Mouse (Mus musculus) stomach, postnatal 0 days (tissue): ENCODE measurements around the gene Pnkd. TPM values are rescaled to one million over a fixed set of nuclear protein-coding genes. Genes with fewer than 3 reads are reported as not detected.

Experiments used
- ATAC-seq: fragments of 200-750 bp; cut with Nextera tagmentation; 2 replicates; pipeline ENCODE4 v1.8.0; 2017; ENCODE audit not compliant: low FRiP score, low TSS enrichment
- DNase-seq: peaks from one replicate; pipeline ENCODE4 v3.0.0-alpha.2; 2016; ENCODE audit warnings: low spot score
- H3K27ac ChIP-seq: fragments of 300-500 bp; sonication (generic); replicated peaks from 2 replicates; pipeline ENCODE4 v1.5.1; 2014; ENCODE audit warnings: mild to moderate bottlenecking, control low read depth
- H3K27me3 ChIP-seq: fragments of 300-500 bp; sonication (generic); 2 replicates; pipeline ENCODE4 v1.6.1; 2014; ENCODE audit warnings: low read length; ENCODE audit not compliant: control insufficient read depth, insufficient read depth
- H3K36me3 ChIP-seq: fragments of 300-500 bp; sonication (generic); 2 replicates; pipeline ENCODE4 v1.6.1; 2014; ENCODE audit warnings: low read length, mixed read lengths; ENCODE audit not compliant: control insufficient read depth, insufficient read depth
- H3K4me1 ChIP-seq: fragments of 300-500 bp; sonication (generic); replicated peaks from 2 replicates; pipeline ENCODE4 v1.6.1; 2014; ENCODE audit warnings: antibody characterized with exemption; ENCODE audit not compliant: control insufficient read depth, insufficient read depth
- H3K4me2 ChIP-seq: fragments of 300-500 bp; sonication (generic); replicated peaks from 2 replicates; pipeline ENCODE4 v1.6.1; 2014; ENCODE audit warnings: low read depth, mild to moderate bottlenecking, control low read depth, moderate library complexity
- H3K4me3 ChIP-seq: fragments of 300-500 bp; sonication (generic); 2 replicates; pipeline ENCODE4 v1.5.1; 2014; ENCODE audit warnings: low read depth, low read length, control low read depth
- H3K9ac ChIP-seq: fragments of 300-500 bp; sonication (generic); 2 replicates; pipeline ENCODE4 v1.6.1; 2014; ENCODE audit warnings: mild to moderate bottlenecking, low read length, control low read depth, mixed read lengths
- H3K9me3 ChIP-seq: fragments of 300-500 bp; sonication (generic); 2 replicates; pipeline ENCODE4 v1.6.1; 2016; ENCODE audit warnings: low read length; ENCODE audit not compliant: control insufficient read depth
- CTCF ChIP-seq: IDR thresholded peaks from 2 replicates; pipeline ENCODE4 v1.5.1; 2016; ENCODE audit warnings: antibody characterized with exemption, low read depth, mild to moderate bottlenecking, moderate library complexity
- EP300 ChIP-seq: optimal IDR thresholded peaks from 2 replicates; pipeline ENCODE3; 2016; ENCODE audit warnings: antibody characterized with exemption
- WGBS: fragments of 180-500 bp; shearing (Covaris S2); extraction: QIAGEN DNeasy Blood & Tissue Kit; methylation state at CpG from one replicate; pipeline ENCODE4 v1.1.7; 2014; 5-methylcytosine and 5-hydroxymethylcytosine counted together
- polyA plus RNA-seq: library from polyadenylated mRNA; unstranded; fragments of >200 nt; fragmentation: Nextera tagmentation; extraction: Ambion mirVana; gene quantifications from 2 replicates; pipeline ENCODE4 v1.2.1, GENCODE M21; 2015

Gene Pnkd
- polyA plus RNA-seq, 1 experiment from 2014 or later: 84.8 TPM

- Histone ChIP-seq H3K27ac (peak overlapping the region; percentile 81), H3K9ac (peak overlapping the region; percentile 41; the same call in 1 of the 2 replicates), H3K27me3 (no peaks in the 10 kb centered on the region), H3K9me3 (no peaks in the 10 kb centered on the region), H3K36me3 (peaks cover 17% of the 10 kb centered on the region), H3K4me3 (no peak overlapping the region), H3K4me2 (no peak overlapping the region), H3K4me1 (peaks cover 2% of the 10 kb centered on the region; the same call in 1 of the 2 replicates)
- TF ChIP-seq CTCF (no peak), EP300 (no peak)
- ATAC-seq (peak; percentile 88), DNase-seq (peak; percentile 49)
- WGBS: 45% methylated on average over 5 of the region's 5 CpGs
These were observed 35.3 kb upstream of the Pnkd start for GRCm38 (mm10) chr1:74249331-74249980.

DNA sequence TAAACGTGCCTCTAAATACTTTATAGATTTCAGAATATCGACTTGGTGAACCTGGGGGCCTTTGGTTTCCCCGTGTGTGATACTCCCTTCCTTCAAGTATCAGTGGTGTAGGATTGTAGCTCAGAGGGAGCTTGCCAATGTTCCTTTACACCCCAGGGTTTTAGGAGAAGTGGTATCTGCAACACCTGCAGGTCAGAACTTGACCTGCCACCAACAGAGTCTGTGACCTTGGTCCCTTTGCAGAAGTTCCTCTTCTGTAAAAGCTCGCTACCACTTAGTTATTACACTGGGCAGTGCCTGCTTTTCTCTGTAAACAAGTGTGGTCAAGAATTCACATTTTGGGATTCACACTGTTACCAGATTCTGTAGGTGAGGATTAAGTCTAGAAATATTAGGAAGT is 34.6 kb upstream of the Pnkd start:
- Histone ChIP-seq H3K4me3 (no peak overlapping the region), H3K9ac (no peak overlapping the region), H3K27me3 (no peaks in the 10 kb centered on the region), H3K4me2 (no peak overlapping the region), H3K27ac (no peak overlapping the region), H3K36me3 (peaks cover 17% of the 10 kb centered on the region), H3K9me3 (no peaks in the 10 kb centered on the region), H3K4me1 (peaks cover 2% of the 10 kb centered on the region; the same call in 1 of the 2 replicates)
- DNase-seq (no peak), ATAC-seq (no peak)
- WGBS: 76% methylated on average over 4 of the region's 4 CpGs
- TF ChIP-seq CTCF (no peak), EP300 (no peak)

- no peak for TF ChIP-seq CTCF
- no peak for TF ChIP-seq EP300
- H3K4me2 ChIP-seq: no peak overlapping the region
- H3K36me3 ChIP-seq: peaks cover 27% of the 10 kb centered on the region
- no peak for ATAC-seq
- H3K9ac ChIP-seq: no peak overlapping the region
- H3K27me3 ChIP-seq: no peaks in the 10 kb centered on the region
- no peak overlapping the region for H3K4me3 ChIP-seq
- H3K9me3 ChIP-seq: no peaks in the 10 kb centered on the region
- no peak overlapping the region for H3K27ac ChIP-seq
- H3K4me1 ChIP-seq: no peaks in the 10 kb centered on the region
- DNase-seq: no peak
- WGBS: 95% methylated on average over 8 of the region's 8 CpGs
These were observed 28.9 kb upstream of the Pnkd start for GRCm38 (mm10) chr1:74255704-74256345.

DNA sequence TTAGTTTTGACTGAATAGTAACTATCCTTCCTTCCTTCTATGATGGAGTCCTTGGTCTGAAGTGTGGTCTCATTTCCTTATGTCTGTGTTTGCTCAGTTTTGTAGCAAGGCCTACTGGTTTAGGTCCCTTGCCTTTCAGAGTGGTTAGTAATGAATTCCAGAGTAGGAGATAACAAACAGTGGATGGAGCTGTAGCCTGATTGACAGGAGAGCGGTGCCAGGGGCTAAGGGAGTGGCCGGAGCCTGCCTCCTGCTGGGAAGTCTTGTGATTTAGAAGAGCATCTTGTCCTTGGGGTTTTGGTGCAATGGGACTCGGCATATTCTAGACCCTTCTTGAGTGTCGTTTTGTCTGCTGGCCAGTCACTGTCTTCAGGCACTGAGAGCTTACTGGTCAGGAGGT is 27.9 kb upstream of the Pnkd start:
- DNase-seq: no peak
- H3K4me3 ChIP-seq: no peak overlapping the region
- H3K36me3 ChIP-seq: peaks cover 20% of the 10 kb centered on the region
- H3K9me3 ChIP-seq: no peaks in the 10 kb centered on the region
- H3K27ac ChIP-seq: no peak overlapping the region
- ATAC-seq: peak; percentile 60
- H3K27me3 ChIP-seq: no peaks in the 10 kb centered on the region
- no peak overlapping the region for H3K4me2 ChIP-seq
- no peak overlapping the region for H3K9ac ChIP-seq
- WGBS: 72% methylated on average over 4 of the region's 4 CpGs
- TF ChIP-seq CTCF (peak; percentile 26; the same call in 1 of the 2 replicates), EP300 (no peak)
- H3K4me1 ChIP-seq: no peaks in the 10 kb centered on the region

DNA sequence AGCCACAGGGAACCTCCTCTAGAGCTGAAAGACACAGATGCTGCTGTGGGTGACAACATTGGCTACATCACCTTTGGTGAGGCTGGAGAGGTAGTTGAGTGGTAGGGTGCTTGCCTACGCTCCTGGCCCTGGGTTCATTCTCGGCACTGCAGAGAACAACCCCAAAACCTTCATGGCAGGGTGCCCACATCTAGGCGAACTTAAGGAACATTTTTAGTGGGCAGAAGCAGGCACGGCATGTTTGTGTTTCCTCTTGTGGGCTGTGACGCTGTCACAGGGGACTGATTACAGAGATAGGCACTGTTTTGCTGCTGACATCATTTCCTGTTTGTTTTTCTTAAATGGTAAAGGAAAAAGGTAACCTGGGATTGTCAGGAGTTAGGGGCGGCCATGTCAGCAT is 22.2 kb upstream of the Pnkd start:
- H3K9ac ChIP-seq: no peak overlapping the region
- no peak overlapping the region for H3K4me3 ChIP-seq
- ATAC-seq: no peak
- H3K9me3 ChIP-seq: no peaks in the 10 kb centered on the region
- no peak overlapping the region for H3K4me2 ChIP-seq
- 86% methylated on average over 6 of the region's 6 CpGs for WGBS
- H3K27me3 ChIP-seq: no peaks in the 10 kb centered on the region
- H3K27ac ChIP-seq: no peak overlapping the region
- H3K4me1 ChIP-seq: no peaks in the 10 kb centered on the region
- no peak for DNase-seq
- H3K36me3 ChIP-seq: peaks cover 43% of the 10 kb centered on the region
- no peak for TF ChIP-seq EP300
- no peak for TF ChIP-seq CTCF

GRCm38 (mm10) chr1:74268750-74269149 is 16.0 kb upstream of the Pnkd start:
- no peak overlapping the region for H3K4me3 ChIP-seq
- peaks cover 30% of the 10 kb centered on the region for H3K36me3 ChIP-seq
- H3K27ac ChIP-seq: no peak overlapping the region
- no peak overlapping the region for H3K9ac ChIP-seq
- H3K4me2 ChIP-seq: no peak overlapping the region
- TF ChIP-seq EP300 (no peak), CTCF (0 out of 2 replicates have a peak, but pooled peaks have one; percentile 20)
- no peaks in the 10 kb centered on the region for H3K9me3 ChIP-seq
- WGBS: 80% methylated on average over 8 of the region's 8 CpGs
- H3K27me3 ChIP-seq: no peaks in the 10 kb centered on the region
- DNase-seq (no peak), ATAC-seq (no peak)
- no peaks in the 10 kb centered on the region for H3K4me1 ChIP-seq
